Mouse (Mus musculus) cortical plate, adult 2 months (tissue): ENCODE results near the gene Flcn. TPM values are rescaled to one million over a fixed set of nuclear protein-coding genes. Genes with fewer than 3 reads are reported as not detected.

Source experiments
- H3K27ac ChIP-seq: fragments of 200-500 bp; 2 replicates; pipeline ENCODE4 v1.5.1; 2012; ENCODE audit warnings: low read length, control low read depth, inconsistent platforms; ENCODE audit not compliant: insufficient read depth
- H3K4me1 ChIP-seq: fragments of 200-500 bp; 2 replicates; pipeline ENCODE4 v1.6.1; 2011; ENCODE audit warnings: low read length; ENCODE audit not compliant: control insufficient read depth, insufficient read depth
- H3K4me3 ChIP-seq: fragments of 200-500 bp; 2 replicates; pipeline ENCODE4 v1.5.1; 2011; ENCODE audit warnings: mild to moderate bottlenecking, low read length, control low read depth; ENCODE audit not compliant: insufficient read depth
- CTCF ChIP-seq: fragments of 200-500 bp; IDR thresholded peaks from 2 replicates; pipeline ENCODE4 v1.5.1; 2011; ENCODE audit warnings: mild to moderate bottlenecking, control low read depth, low read length; ENCODE audit not compliant: insufficient read depth; ENCODE audit errors: extremely low read depth
- POLR2A ChIP-seq: fragments of 200-500 bp; IDR thresholded peaks from 2 replicates; pipeline ENCODE4 v1.6.1; 2011; ENCODE audit warnings: mild to moderate bottlenecking, low read length, control low read depth; ENCODE audit not compliant: insufficient read depth; ENCODE audit errors: extremely low read depth
- polyA plus RNA-seq: library from polyadenylated mRNA; depleted of rRNA; stranded (reverse); fragments of >200 nt; gene quantifications from 2 replicates; pipeline ENCODE4 v1.2.3, GENCODE M21; 2012; rRNA removed

Gene Flcn
- polyA plus RNA-seq, 1 experiment, result 51.6 TPM

- no peak overlapping the region for H3K27ac ChIP-seq
- no peak for TF ChIP-seq CTCF
- no peak for TF ChIP-seq POLR2A
- no peaks in the 10 kb centered on the region; the same call in 1 of the 2 replicates for H3K4me1 ChIP-seq
- no peak overlapping the region for H3K4me3 ChIP-seq
Observed at GRCm38 (mm10) chr11:59749050-59749449, 60.8 kb downstream of the Flcn start.

- Histone ChIP-seq H3K4me3 (no peak overlapping the region), H3K27ac (no peak overlapping the region), H3K4me1 (no peaks in the 10 kb centered on the region; the same call in 1 of the 2 replicates)
- TF ChIP-seq POLR2A, result no peak
- TF ChIP-seq CTCF, result peak; percentile 74
Observed at GRCm38 (mm10) chr11:59746614-59747013, 63.2 kb downstream of the Flcn start.

- H3K27ac ChIP-seq, result no peak overlapping the region
- TF ChIP-seq CTCF, result no peak
- no peak for TF ChIP-seq POLR2A
- no peak overlapping the region for H3K4me3 ChIP-seq
- H3K4me1 ChIP-seq, result no peaks in the 10 kb centered on the region; the same call in 1 of the 2 replicates
Observed at GRCm38 (mm10) chr11:59745851-59746250, 64.0 kb downstream of the Flcn start.

DNA sequence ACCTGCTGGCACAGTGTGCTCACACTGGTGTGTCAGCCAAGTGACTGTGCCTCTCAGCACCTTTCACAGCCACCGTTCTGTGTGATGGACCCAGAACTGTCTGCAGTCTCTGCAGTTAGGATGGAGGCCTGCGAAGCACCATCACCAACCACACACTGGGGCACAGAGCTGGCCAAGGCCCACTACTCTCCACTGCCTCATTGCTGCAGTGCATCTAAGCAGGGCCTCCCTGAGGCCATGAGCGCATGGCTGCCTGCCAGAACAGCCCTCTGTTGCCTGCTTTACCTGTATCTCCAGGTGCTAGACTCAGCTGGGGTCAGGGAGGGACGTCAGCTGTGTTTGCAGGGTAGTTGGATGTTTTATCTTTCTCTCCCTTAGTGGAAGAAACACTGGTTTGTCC, 65.4 kb downstream of the Flcn start:
- Histone ChIP-seq H3K4me1 (no peaks in the 10 kb centered on the region; the same call in 1 of the 2 replicates), H3K4me3 (no peak overlapping the region), H3K27ac (no peak overlapping the region)
- TF ChIP-seq CTCF (no peak), POLR2A (no peak)

DNA sequence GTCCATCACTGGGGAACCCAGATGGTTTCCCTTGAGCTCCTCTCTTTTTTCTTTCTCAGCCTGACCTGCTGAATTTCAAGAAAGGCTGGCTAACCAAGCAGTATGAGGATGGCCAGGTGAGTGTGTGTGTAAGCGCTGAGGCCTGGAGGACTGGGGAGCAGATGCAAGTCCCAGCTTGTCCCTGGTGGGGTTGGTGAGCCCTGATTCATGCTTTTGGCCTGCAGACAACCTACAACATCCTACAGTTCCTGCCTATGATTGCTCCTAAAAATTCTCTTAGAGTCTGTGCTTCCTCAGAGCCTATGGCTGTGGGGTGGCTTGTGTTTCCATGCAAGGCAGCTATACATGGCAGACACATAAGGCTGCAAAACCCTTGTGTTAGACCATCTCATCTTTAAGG, 66.1 kb downstream of the Flcn start:
- Histone ChIP-seq H3K27ac (no peak overlapping the region), H3K4me1 (no peaks in the 10 kb centered on the region; the same call in 1 of the 2 replicates), H3K4me3 (no peak overlapping the region)
- TF ChIP-seq POLR2A, result no peak
- no peak for TF ChIP-seq CTCF

DNA sequence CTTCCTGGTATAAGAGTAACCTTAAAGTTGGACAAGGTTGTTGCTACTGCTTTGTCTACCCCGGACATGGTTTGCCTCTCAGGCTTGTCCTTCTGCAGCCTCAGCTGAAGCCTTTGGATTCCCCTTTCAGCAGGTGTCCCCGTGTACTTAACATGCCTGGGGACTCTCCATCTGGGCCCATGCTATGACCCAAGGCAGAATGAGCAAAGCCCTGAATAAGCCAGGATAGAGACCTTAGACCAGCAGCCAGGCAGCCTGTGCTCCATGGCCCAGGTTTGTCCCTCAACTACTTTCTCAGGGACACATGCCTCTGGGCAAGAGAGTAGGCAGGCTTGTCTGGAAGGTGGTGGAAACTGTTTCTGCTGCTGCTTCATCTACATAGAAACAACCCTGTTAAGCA, 66.5 kb downstream of the Flcn start:
- Histone ChIP-seq H3K27ac (no peak overlapping the region), H3K4me3 (no peak overlapping the region), H3K4me1 (no peaks in the 10 kb centered on the region; the same call in 1 of the 2 replicates)
- no peak for TF ChIP-seq CTCF
- TF ChIP-seq POLR2A, result no peak

DNA sequence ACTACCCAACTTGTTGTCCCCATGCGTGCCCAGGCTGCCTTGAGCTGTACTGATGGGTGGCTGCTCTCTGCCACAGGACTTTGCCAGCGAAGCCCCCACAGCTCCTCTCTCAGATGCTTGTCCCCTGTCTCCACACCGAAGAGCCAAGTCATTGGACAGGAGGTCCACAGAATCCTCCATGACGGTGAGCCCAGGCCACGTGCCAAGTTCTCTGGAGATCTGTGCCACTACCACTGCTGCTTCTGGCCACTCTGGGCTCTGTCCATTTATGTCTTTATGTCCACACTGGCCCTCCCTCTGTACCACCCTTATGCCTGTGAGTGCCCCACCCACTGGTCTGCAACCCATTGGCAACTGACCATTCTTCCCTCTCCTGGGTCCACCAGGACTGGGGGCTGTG, 67.9 kb downstream of the Flcn start:
- Histone ChIP-seq H3K4me3 (no peak overlapping the region), H3K27ac (no peak overlapping the region), H3K4me1 (no peaks in the 10 kb centered on the region; the same call in 1 of the 2 replicates)
- TF ChIP-seq CTCF, result no peak
- TF ChIP-seq POLR2A, result no peak

Other genes starting within 250 kb of the Flcn start
- not detected in 2 replicates for gene Olfr222, start 233.8 kb downstream of the Flcn start, polyA plus RNA-seq
- not detected in 2 replicates for gene Olfr223, start 216.7 kb downstream of the Flcn start, polyA plus RNA-seq
- 126 and 128 TPM in 2 replicates for gene Mprip, start 148.7 kb downstream of the Flcn start, polyA plus RNA-seq
- 1.9 and 2.0 TPM in 2 replicates for gene Pld6, start 22.4 kb downstream of the Flcn start, polyA plus RNA-seq
- 72.5 and 73.2 TPM in 2 replicates for gene Nt5m, start 29.4 kb upstream of the Flcn start, polyA plus RNA-seq
- gene Cops3, start 29.8 kb upstream of the Flcn start, polyA plus RNA-seq, result 47.3 and 48.1 TPM in 2 replicates
- 42.7 and 44.2 TPM in 2 replicates for gene Med9, start 138.2 kb upstream of the Flcn start, polyA plus RNA-seq
- 3.7 and 7.9 TPM in 2 replicates for gene Rasd1, start 154.9 kb upstream of the Flcn start, polyA plus RNA-seq
- 7.1 TPM in 2 replicates for gene Pemt, start 236.5 kb upstream of the Flcn start, polyA plus RNA-seq